Mouse (Mus musculus) hindbrain, embryonic 16.5 days (tissue): Measurements from ENCODE around the gene Rprd1b. TPM values are rescaled to one million over a fixed set of nuclear protein-coding genes. Genes with fewer than 3 reads are reported as not detected.

Source experiments
- ATAC-seq: fragments of 200-750 bp; cut with Nextera tagmentation; 2 replicates; pipeline ENCODE4 v1.8.0; 2017; ENCODE audit warnings: moderate TSS enrichment, moderate library complexity
- H3K27ac ChIP-seq: fragments of 300-500 bp; sonication (generic); 2 replicates; pipeline ENCODE4 v1.5.1; 2014; ENCODE audit warnings: low read depth, mild to moderate bottlenecking, control low read depth, low read length, moderate library complexity
- H3K27me3 ChIP-seq: fragments of 300-500 bp; sonication (generic); replicated peaks from 2 replicates; pipeline ENCODE4 v1.6.1; 2014; ENCODE audit warnings: low read length; ENCODE audit not compliant: control insufficient read depth, insufficient read depth
- H3K36me3 ChIP-seq: fragments of 300-500 bp; sonication (generic); 2 replicates; pipeline ENCODE4 v1.6.1; 2014; ENCODE audit warnings: mild to moderate bottlenecking, low read length, moderate library complexity, mixed read lengths; ENCODE audit not compliant: control insufficient read depth, insufficient read depth
- H3K4me1 ChIP-seq: fragments of 300-500 bp; sonication (generic); 2 replicates; pipeline ENCODE4 v1.6.1; 2014; ENCODE audit warnings: low read depth, low read length; ENCODE audit not compliant: control insufficient read depth, insufficient read depth
- H3K4me2 ChIP-seq: fragments of 300-500 bp; sonication (generic); 2 replicates; pipeline ENCODE4 v1.6.1; 2014; ENCODE audit warnings: mild to moderate bottlenecking, low read length, control low read depth, moderate library complexity
- H3K4me3 ChIP-seq: fragments of 300-500 bp; sonication (generic); 2 replicates; pipeline ENCODE4 v1.5.1; 2014; ENCODE audit warnings: mild to moderate bottlenecking, low read length, control low read depth, moderate library complexity
- H3K9ac ChIP-seq: fragments of 300-500 bp; sonication (generic); 2 replicates; pipeline ENCODE4 v1.6.1; 2014; ENCODE audit warnings: low read depth, mild to moderate bottlenecking, control low read depth, low read length, moderate library complexity
- H3K9me3 ChIP-seq: fragments of 300-500 bp; sonication (generic); 2 replicates; pipeline ENCODE4 v1.6.1; 2014; ENCODE audit warnings: mild to moderate bottlenecking, low read length, moderate library complexity; ENCODE audit not compliant: control insufficient read depth
- WGBS: fragments of 180-500 bp; shearing (Covaris S2); extraction: QIAGEN DNeasy Blood & Tissue Kit; methylation state at CpG from one replicate; pipeline ENCODE4 v1.1.7; 2014; 5-methylcytosine and 5-hydroxymethylcytosine counted together
- polyA plus RNA-seq: library from polyadenylated mRNA; unstranded; fragments of >200 nt; fragmentation: Nextera tagmentation; extraction: Ambion mirVana; gene quantifications from 2 replicates; pipeline ENCODE4 v1.2.1, GENCODE M21; 2015

The Rprd1b gene
- polyA plus RNA-seq, 1 experiment from 2014 or later: 30.0 TPM

DNA sequence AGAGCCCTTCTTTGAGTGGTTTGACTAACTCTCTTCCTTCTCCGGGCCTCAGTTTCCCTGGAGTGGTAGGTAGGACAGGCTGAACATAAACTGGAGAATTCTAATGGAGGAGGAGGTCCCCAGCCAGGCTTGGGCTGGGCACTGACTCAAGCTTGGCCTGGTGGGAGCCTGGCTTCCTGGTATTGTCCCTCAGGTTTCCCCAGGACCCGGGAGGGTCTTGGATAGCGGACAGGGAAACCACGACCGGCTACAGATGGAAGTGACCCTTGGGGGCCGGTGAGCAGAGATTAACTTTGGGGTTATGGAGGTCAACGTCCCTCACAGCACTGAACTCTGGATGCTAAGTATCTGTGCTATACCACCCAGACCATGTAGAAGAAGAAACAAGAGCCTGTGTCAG, 113.0 kb downstream of the Rprd1b start:
- no peaks in the 10 kb centered on the region for H3K36me3 ChIP-seq
- no peak overlapping the region for H3K27ac ChIP-seq
- WGBS: 84% methylated on average over 7 of the region's 7 CpGs
- no peak overlapping the region for H3K9ac ChIP-seq
- H3K4me2 ChIP-seq: no peak overlapping the region
- no peaks in the 10 kb centered on the region for H3K9me3 ChIP-seq
- peaks cover 13% of the 10 kb centered on the region for H3K4me1 ChIP-seq
- H3K4me3 ChIP-seq: no peak overlapping the region
- no peaks in the 10 kb centered on the region for H3K27me3 ChIP-seq
- no peak for ATAC-seq

GRCm38 (mm10) chr2:158141690-158142440, 113.6 kb downstream of the Rprd1b start:
- no peak for ATAC-seq
- 86% methylated on average over 7 of the region's 7 CpGs for WGBS
- H3K9ac ChIP-seq: no peak overlapping the region
- no peak overlapping the region for H3K4me2 ChIP-seq
- no peak overlapping the region for H3K4me3 ChIP-seq
- no peaks in the 10 kb centered on the region for H3K36me3 ChIP-seq
- H3K9me3 ChIP-seq: no peaks in the 10 kb centered on the region
- peaks cover 14% of the 10 kb centered on the region for H3K4me1 ChIP-seq
- no peak overlapping the region for H3K27ac ChIP-seq
- no peaks in the 10 kb centered on the region for H3K27me3 ChIP-seq

GRCm38 (mm10) chr2:158142981-158143380, 114.7 kb downstream of the Rprd1b start:
- Histone ChIP-seq H3K9me3 (no peaks in the 10 kb centered on the region), H3K4me1 (peaks cover 14% of the 10 kb centered on the region), H3K4me3 (no peak overlapping the region), H3K27me3 (no peaks in the 10 kb centered on the region; the same call in 1 of the 2 replicates), H3K4me2 (no peak overlapping the region), H3K9ac (no peak overlapping the region; the same call in 1 of the 2 replicates), H3K36me3 (no peaks in the 10 kb centered on the region), H3K27ac (no peak overlapping the region)
- no peak for ATAC-seq
- 87% methylated on average over 18 of the region's 18 CpGs for WGBS

DNA sequence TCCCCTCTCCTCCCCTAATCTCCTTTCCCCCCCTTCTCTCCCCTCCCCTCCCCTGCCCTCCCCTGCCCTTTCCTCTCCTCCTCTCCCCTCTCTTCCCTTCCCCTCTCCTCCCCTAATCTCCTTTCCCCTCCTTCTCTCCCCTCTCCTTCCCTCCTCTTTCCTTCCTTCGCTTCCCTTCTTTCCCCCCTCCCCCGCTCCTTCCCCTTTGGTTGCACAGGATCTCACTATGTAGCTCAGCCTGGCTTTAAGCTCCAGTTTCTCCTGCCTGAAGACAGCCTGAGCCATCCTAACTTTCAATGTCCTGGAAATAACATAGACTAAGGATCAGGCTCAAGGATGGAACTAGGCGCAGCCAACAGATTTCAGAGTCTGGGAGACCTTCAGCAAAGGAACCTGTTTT, 115.5 kb downstream of the Rprd1b start:
- Histone ChIP-seq H3K27me3 (no peaks in the 10 kb centered on the region; the same call in 1 of the 2 replicates), H3K4me3 (no peak overlapping the region), H3K9ac (no peak overlapping the region), H3K9me3 (no peaks in the 10 kb centered on the region), H3K36me3 (no peaks in the 10 kb centered on the region), H3K4me1 (peaks cover 14% of the 10 kb centered on the region), H3K27ac (no peak overlapping the region), H3K4me2 (no peak overlapping the region)
- WGBS: 62% methylated on average over 3 of the region's 3 CpGs
- ATAC-seq: no peak

DNA sequence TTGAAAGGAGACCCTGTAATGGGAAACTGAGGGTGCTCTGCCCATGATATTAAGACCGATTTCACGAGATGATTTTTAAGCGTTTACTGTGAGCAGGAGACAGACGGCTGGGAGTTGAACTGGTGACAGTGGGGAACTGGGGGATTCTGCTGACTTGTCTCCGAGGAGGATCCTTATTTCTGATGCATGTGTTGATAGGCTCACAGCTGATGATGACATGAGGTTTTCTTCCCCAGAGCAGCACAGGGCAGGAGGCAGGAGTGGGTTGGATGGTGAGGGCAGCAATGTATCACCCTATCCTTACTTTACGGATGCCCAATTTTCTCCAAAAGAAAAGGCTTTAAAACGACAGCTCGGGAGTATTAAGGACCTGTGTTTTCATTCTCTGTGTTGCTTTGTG, 116.0 kb downstream of the Rprd1b start:
- no peaks in the 10 kb centered on the region for H3K36me3 ChIP-seq
- H3K4me3 ChIP-seq: no peak overlapping the region
- no peak for ATAC-seq
- peaks cover 10% of the 10 kb centered on the region for H3K4me1 ChIP-seq
- no peak overlapping the region for H3K9ac ChIP-seq
- no peak overlapping the region for H3K27ac ChIP-seq
- 57% methylated on average over 8 of the region's 8 CpGs for WGBS
- no peak overlapping the region for H3K4me2 ChIP-seq
- H3K9me3 ChIP-seq: no peaks in the 10 kb centered on the region
- no peaks in the 10 kb centered on the region; the same call in 1 of the 2 replicates for H3K27me3 ChIP-seq

DNA sequence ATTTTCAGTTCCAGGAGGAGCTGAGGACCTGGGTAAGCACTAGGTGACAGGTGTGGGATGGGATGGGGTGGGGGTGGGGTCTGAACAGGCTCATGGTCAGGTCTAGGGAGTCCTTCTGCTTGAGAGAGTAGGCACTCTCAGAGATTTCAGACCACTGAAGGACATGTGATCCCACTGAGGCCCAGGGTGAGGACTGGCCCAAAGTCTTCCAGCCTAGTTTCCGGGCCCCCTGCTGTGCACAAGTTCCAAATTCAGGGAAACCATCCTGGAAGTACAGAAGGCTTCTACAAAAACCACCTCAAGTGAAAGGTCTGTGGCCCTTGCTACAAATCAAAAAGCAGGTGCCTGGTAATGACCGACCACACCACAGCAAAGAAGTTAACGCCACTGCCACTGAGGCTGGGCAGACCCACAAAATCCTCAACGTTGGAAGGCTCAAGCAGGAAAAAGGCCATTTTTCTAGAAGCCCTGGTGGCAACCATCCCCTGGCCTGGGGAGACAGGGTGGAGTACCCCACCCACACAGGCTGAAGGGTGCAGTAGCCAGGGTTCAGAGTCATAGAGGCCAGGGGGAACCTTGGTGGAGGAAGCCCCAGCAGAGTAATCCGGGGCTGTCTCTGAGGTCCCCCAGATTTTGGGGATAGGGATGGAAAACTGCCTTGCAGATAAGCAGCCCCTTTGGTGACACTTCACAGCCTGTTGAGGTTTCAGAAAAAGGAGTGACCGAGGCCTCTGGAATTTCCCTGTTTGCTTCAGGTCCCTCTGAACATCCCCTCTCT, 116.6 kb downstream of the Rprd1b start:
- Histone ChIP-seq H3K4me3 (no peak overlapping the region), H3K9me3 (no peaks in the 10 kb centered on the region), H3K36me3 (no peaks in the 10 kb centered on the region), H3K4me2 (no peak overlapping the region), H3K27ac (no peak overlapping the region), H3K9ac (no peak overlapping the region), H3K4me1 (peaks cover 4% of the 10 kb centered on the region), H3K27me3 (no peaks in the 10 kb centered on the region; the same call in 1 of the 2 replicates)
- 83% methylated on average over 6 of the region's 6 CpGs for WGBS
- ATAC-seq: no peak

- no peak overlapping the region for H3K4me3 ChIP-seq
- 76% methylated on average over 5 of the region's 5 CpGs for WGBS
Observed at GRCm38 (mm10) chr2:158145528-158146065, 117.3 kb downstream of the Rprd1b start.

GRCm38 (mm10) chr2:158146223-158146622, 117.9 kb downstream of the Rprd1b start, which contains the start of gene Tgm2:
Gene Tgm2, minus strand, starts transcription at chr2:158146436.
- peak within 1 kb of the TSS; percentile 62 for H3K4me2 ChIP-seq
- peaks cover 4% of the 10 kb centered on the region for H3K4me1 ChIP-seq
- ATAC-seq: peak; percentile 60; the same call in 1 of the 2 replicates
- no peak within 1 kb of the TSS for H3K27ac ChIP-seq
- H3K36me3 ChIP-seq: no peaks in the 10 kb centered on the region
- no peaks in the 10 kb centered on the region; the same call in 1 of the 2 replicates for H3K9me3 ChIP-seq
- WGBS: 1% methylated on average over 14 of the region's 33 CpGs
- no peaks in the 10 kb centered on the region; the same call in 1 of the 2 replicates for H3K27me3 ChIP-seq
- H3K4me3 ChIP-seq: peak within 1 kb of the TSS; percentile 36
- peak within 1 kb of the TSS; percentile 46 for H3K9ac ChIP-seq

More at GRCm38 (mm10) chr2:158145528-158146065, 117.3 kb downstream of the Rprd1b start:
- Histone ChIP-seq H3K36me3 (no peaks in the 10 kb centered on the region), H3K9ac (no peak overlapping the region), H3K27me3 (no peaks in the 10 kb centered on the region; the same call in 1 of the 2 replicates), H3K4me1 (peaks cover 4% of the 10 kb centered on the region), H3K9me3 (no peaks in the 10 kb centered on the region), H3K27ac (no peak overlapping the region), H3K4me2 (no peak overlapping the region; the same call in none of the 2 replicates)
- no peak for ATAC-seq

- no peak overlapping the region for H3K4me3 ChIP-seq
- H3K4me2 ChIP-seq: no peak overlapping the region
- no peak for ATAC-seq
- no peaks in the 10 kb centered on the region; the same call in 1 of the 2 replicates for H3K27me3 ChIP-seq
- H3K9me3 ChIP-seq: no peaks in the 10 kb centered on the region; the same call in 1 of the 2 replicates
- no peak overlapping the region for H3K9ac ChIP-seq
- WGBS: 94% methylated on average over 8 of the region's 8 CpGs
- no peaks in the 10 kb centered on the region for H3K36me3 ChIP-seq
- H3K27ac ChIP-seq: no peak overlapping the region
- H3K4me1 ChIP-seq: peaks cover 4% of the 10 kb centered on the region
Observed at GRCm38 (mm10) chr2:158146971-158147370, 118.7 kb downstream of the Rprd1b start.
